Mouse (Mus musculus) MEL (cell line): ENCODE measurements around the gene Plcb1.

Experiments used
- CTCF ChIP-seq, 3 experiments: IDR thresholded peaks in 2 of 3; conservative IDR thresholded peaks in 1 of 3; 2 replicates each; pipeline ENCODE4 v1.5.1; 2011 to 2012; ENCODE audit warnings: low read length in 3 of 3, low read depth in 2 of 3, mild to moderate bottlenecking in 2 of 3, improper control_type of control experiment in 1 of 3, inconsistent platforms in 1 of 3, mixed read lengths in 1 of 3, moderate library complexity in 1 of 3; ENCODE audit not compliant: control insufficient read depth in 1 of 3, insufficient read depth in 1 of 3, poor library complexity in 1 of 3, severe bottlenecking in 1 of 3
- EP300 ChIP-seq, 2 experiments: IDR thresholded peaks; 2 replicates each; pipeline ENCODE4 v1.6.1; 2011; ENCODE audit warnings: improper control_type of control experiment in 2 of 2, low read length in 2 of 2, low read depth in 1 of 2, mild to moderate bottlenecking in 1 of 2
- GATA1 ChIP-seq: IDR thresholded peaks from 2 replicates; pipeline ENCODE4 v1.6.1; 2011; ENCODE audit warnings: low read depth, low read length, improper control_type of control experiment
- HCFC1 ChIP-seq: IDR thresholded peaks from 2 replicates; pipeline ENCODE4 v1.6.1; 2012; ENCODE audit warnings: low read depth, mild to moderate bottlenecking, inconsistent platforms, low read length, improper control_type of control experiment, moderate library complexity
- JUND ChIP-seq: IDR thresholded peaks from 2 replicates; pipeline ENCODE4 v1.6.1; 2011; ENCODE audit warnings: low read depth, mild to moderate bottlenecking, improper control_type of control experiment, low read length
- KAT2A ChIP-seq: conservative IDR thresholded peaks from 2 replicates; pipeline ENCODE4 v1.6.1; 2012; ENCODE audit warnings: low read depth, low read length, improper control_type of control experiment, inconsistent platforms
- POLR2A ChIP-seq, 2 experiments: IDR thresholded peaks; 2 replicates each; pipeline ENCODE4 v1.6.1; 2011 to 2012; ENCODE audit warnings: low read length in 2 of 2, mild to moderate bottlenecking in 2 of 2, control low read depth in 1 of 2, improper control_type of control experiment in 1 of 2, low read depth in 1 of 2, moderate library complexity in 1 of 2; ENCODE audit not compliant: control insufficient read depth in 1 of 2, insufficient read depth in 1 of 2, poor library complexity in 1 of 2
- POLR2AphosphoS5 ChIP-seq: IDR thresholded peaks from 2 replicates; pipeline ENCODE4 v1.6.1; 2012; ENCODE audit warnings: low read depth, borderline replicate concordance, mild to moderate bottlenecking, inconsistent platforms, low read length, moderate library complexity, mixed read lengths
- SMC3 ChIP-seq: IDR thresholded peaks from 2 replicates; pipeline ENCODE4 v1.6.1; 2011; ENCODE audit warnings: low read depth, low read length, improper control_type of control experiment
- TCF12 ChIP-seq: IDR thresholded peaks from 2 replicates; pipeline ENCODE4 v1.6.1; 2014; ENCODE audit warnings: low read depth, mild to moderate bottlenecking, inconsistent platforms, low read length, improper control_type of control experiment, moderate library complexity
- UBTF ChIP-seq: IDR thresholded peaks from 2 replicates; pipeline ENCODE4 v1.6.1; 2012; ENCODE audit warnings: low read depth, mild to moderate bottlenecking, inconsistent platforms, low read length, improper control_type of control experiment, moderate library complexity, borderline replicate concordance; ENCODE audit not compliant: insufficient read depth
- USF1 ChIP-seq: IDR thresholded peaks from 2 replicates; pipeline ENCODE4 v1.6.1; 2014; ENCODE audit warnings: low read depth, mild to moderate bottlenecking, inconsistent platforms, low read length, improper control_type of control experiment, moderate library complexity

DNA sequence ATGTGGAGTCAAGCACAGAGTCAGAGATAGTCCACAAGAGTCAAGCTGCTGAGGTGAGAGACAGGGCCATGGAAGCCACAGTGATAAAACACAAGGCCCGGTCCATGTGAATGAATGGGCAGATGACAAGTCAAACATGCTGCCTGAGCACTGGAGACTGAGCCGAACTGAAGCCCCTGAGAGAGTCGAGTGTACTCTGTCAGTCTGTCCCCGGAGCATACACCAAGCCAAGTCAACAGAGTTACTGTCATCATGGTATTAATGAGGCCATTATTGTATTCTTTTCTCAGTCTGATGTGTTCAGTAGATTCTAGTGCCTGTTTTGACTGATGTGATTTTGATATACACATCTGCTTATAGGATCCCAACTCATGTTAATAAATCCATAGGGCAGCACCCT, 521.9 kb downstream of the Plcb1 start:
- TF ChIP-seq CTCF (IDR thresholded peaks at IDR 0.05 in 2 of 3, conservative IDR thresholded peaks at IDR 0.05 in 1 of 3; ENCODE audit: control insufficient read depth in 1 of 3, insufficient read depth in 1 of 3, low read depth in 2 of 3, low read length in 3 of 3, poor library complexity in 1 of 3, severe bottlenecking in 1 of 3) (no peak), TCF12 (no peak), POLR2A (IDR thresholded peaks at IDR 0.05; ENCODE audit: control insufficient read depth in 1 of 2, insufficient read depth in 1 of 2, low read depth in 1 of 2, low read length in 2 of 2, poor library complexity in 1 of 2) (no peak), EP300 (IDR thresholded peaks at IDR 0.05; ENCODE audit: low read depth in 1 of 2, low read length in 2 of 2) (no peak), KAT2A (no peak), HCFC1 (no peak), GATA1 (no peak), UBTF (no peak), USF1 (no peak), JUND (no peak), POLR2AphosphoS5 (no peak), SMC3 (no peak)
